Mouse (Mus musculus): ENCODE data around the gene Odf3l1. TPM values are rescaled to one million over a fixed set of nuclear protein-coding genes. Genes with fewer than 3 reads are reported as not detected.

Gene Odf3l1
- polyA plus RNA-seq, 1 experiment from 2014 or later, result 0.64 TPM

DNA sequence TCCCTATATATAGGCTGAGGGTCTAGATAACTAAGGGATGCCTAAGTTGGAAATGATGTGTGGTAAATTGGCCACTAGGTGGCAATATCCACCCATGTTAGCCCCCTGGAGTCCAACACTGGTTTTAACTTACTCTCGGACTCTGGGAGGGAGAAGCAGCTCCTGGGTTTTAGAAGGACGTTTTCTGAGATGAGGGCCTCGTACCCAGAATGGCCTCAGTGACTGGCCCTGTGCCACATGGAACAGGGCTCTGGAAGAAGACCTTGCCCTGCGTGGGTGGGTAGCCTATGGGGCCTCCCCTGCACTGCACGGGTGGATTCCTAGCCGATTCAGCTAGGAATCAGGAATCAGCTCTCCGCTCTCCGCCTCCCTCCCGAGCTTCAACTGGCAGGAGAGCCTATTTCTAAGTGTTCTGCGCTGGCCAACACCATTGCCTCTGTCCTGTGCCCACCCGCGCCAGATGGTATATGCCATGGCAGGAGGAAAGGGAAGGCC, 27.1 kb upstream of the Odf3l1 start:
- peak; percentile 86 for DNase-seq (ENCODE audit: low spot score)
- Histone ChIP-seq H3K9me3 (no peaks in the 10 kb centered on the region), H3K27ac (no peak overlapping the region), H3K27me3 (ENCODE audit: insufficient read depth, poor library complexity, severe bottlenecking) (peaks cover 32% of the 10 kb centered on the region), H3K4me1 (peaks cover 43% of the 10 kb centered on the region), H3K36me3 (peaks cover 67% of the 10 kb centered on the region), H3K4me3 (peak overlapping the region; percentile 16; the same call in 1 of the 2 replicates)
- 32% methylated on average over 12 of the region's 12 CpGs for WGBS

DNA sequence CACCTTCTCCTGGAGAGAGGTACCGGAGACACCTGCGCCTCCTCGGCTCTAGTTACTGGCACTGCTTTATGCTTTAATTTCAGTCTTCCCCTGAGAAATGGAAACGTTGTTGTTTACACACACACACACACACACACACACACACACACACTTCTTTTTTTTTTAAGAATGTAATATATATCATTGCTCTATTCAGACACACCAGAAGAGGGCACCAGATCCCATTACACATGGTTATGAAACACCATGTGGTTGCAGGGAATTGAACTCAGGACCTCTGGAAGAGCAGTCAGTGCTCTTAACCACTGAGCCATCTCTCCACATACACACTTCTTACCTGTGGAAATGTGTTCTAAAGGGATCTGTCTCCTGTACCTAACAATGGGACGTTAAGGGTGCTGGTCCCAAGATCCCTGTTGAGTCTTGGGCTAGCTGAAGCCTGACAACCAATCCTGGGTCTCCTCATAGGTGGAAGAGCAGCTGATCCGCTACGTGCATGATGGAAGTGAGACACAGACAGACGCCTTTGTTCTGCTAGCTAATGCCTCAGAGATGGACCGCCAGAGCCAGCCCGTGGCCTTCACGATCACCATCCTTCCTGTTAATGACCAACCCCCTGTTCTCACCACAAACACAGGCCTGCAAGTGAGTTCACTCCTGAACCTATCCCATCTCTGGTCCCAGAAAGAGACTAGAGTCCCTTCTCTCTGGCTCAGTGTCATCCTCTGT, 26.2 kb upstream of the Odf3l1 start:
- 72% methylated on average over 11 of the region's 11 CpGs for WGBS
- Histone ChIP-seq H3K4me3 (no peak overlapping the region), H3K27me3 (ENCODE audit: insufficient read depth, poor library complexity, severe bottlenecking) (peaks cover 32% of the 10 kb centered on the region), H3K9me3 (no peaks in the 10 kb centered on the region), H3K27ac (no peak overlapping the region), H3K36me3 (peaks cover 70% of the 10 kb centered on the region), H3K4me1 (peaks cover 43% of the 10 kb centered on the region)
- no peak for DNase-seq (ENCODE audit: low spot score)

DNA sequence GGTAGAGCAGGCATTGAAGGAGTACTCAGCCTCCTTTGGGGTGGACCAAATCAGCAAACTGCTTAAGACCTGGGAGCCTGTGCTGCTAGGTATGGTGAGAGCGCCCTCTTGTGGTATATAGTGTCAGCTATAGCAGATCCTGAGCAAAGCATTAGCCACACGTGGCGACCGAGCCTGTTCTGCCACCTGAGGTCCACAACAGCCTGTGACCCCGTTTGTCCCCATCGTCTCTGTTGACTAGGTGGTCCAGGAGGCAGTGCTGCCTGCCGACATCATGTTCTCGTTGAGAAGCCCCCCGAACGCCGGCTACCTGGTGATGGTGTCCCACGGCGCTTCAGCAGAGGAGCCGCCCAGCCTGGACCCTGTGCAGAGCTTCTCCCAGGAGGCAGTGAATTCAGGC, 25.3 kb upstream of the Odf3l1 start:
- peak; percentile 88 for DNase-seq (ENCODE audit: low spot score)
- Histone ChIP-seq H3K27me3 (ENCODE audit: insufficient read depth, poor library complexity, severe bottlenecking) (peaks cover 38% of the 10 kb centered on the region), H3K9me3 (no peaks in the 10 kb centered on the region), H3K4me1 (peaks cover 43% of the 10 kb centered on the region), H3K4me3 (peak overlapping the region; percentile 33), H3K36me3 (peaks cover 70% of the 10 kb centered on the region), H3K27ac (no peak overlapping the region)
- 9% methylated on average over 14 of the region's 14 CpGs for WGBS

DNA sequence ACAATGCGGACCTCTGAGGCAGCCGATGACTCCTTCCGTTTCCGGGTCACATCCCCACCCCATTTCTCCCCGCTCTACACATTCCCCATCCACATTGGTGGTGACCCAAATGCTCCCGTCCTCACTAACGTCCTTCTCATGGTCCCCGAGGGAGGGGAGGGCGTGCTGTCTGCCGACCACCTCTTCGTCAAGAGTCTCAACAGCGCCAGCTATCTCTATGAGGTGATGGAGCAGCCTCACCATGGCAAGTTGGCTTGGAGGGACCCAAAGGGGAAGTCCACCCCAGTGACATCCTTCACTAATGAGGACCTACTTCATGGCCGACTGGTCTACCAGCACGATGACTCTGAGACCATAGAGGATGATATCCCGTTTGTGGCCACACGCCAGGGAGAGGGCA, 23.1 kb upstream of the Odf3l1 start:
- Histone ChIP-seq H3K36me3 (peaks cover 83% of the 10 kb centered on the region), H3K9me3 (no peaks in the 10 kb centered on the region), H3K27me3 (ENCODE audit: insufficient read depth, poor library complexity, severe bottlenecking) (peaks cover 33% of the 10 kb centered on the region), H3K4me1 (peaks cover 26% of the 10 kb centered on the region), H3K27ac (no peak overlapping the region), H3K4me3 (no peak overlapping the region)
- WGBS, result 89% methylated on average over 16 of the region's 16 CpGs
- DNase-seq (ENCODE audit: low spot score), result no peak

DNA sequence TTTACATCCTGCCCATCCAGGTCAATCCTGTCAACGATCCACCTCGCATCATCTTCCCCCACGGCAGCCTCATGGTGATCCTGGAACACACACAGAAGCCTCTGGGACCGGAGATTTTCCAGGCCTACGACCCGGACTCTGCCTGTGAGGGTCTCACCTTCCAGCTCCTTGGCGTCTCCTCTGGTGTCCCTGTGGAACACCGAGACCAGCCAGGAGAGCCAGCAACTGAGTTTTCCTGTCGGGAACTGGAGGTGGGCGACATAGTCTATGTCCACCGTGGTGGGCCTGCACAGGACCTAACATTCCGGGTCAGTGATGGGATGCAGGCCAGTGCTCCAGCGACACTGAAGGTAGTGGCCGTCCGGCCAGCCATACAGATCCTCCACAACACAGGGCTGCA, 22.1 kb upstream of the Odf3l1 start:
- Histone ChIP-seq H3K9me3 (no peaks in the 10 kb centered on the region), H3K4me1 (peaks cover 28% of the 10 kb centered on the region), H3K4me3 (no peak overlapping the region), H3K27me3 (ENCODE audit: insufficient read depth, poor library complexity, severe bottlenecking) (peaks cover 24% of the 10 kb centered on the region; the same call in 1 of the 2 replicates), H3K27ac (no peak overlapping the region), H3K36me3 (peaks cover 79% of the 10 kb centered on the region)
- 86% methylated on average over 15 of the region's 15 CpGs for WGBS
- no peak for DNase-seq (ENCODE audit: low spot score)

DNA sequence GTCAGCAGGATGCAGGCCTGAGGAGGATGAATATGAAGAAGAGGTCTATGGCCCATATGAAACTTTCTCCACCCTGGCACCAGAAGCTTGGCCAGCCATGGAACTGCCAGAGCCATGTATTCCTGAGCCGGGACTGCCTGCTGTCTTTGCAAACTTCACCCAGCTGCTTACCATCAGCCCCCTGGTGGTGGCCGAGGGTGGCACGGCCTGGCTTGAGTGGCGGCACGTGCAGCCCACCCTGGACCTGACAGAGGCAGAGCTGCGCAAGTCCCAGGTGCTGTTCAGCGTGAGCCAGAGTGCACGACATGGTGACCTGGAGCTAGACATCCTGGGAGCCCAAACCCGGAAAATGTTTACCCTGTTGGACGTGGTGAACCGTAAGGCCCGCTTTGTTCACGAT, 21.6 kb upstream of the Odf3l1 start:
- Histone ChIP-seq H3K27ac (no peak overlapping the region), H3K9me3 (no peaks in the 10 kb centered on the region), H3K27me3 (ENCODE audit: insufficient read depth, poor library complexity, severe bottlenecking) (peaks cover 24% of the 10 kb centered on the region; the same call in 1 of the 2 replicates), H3K4me3 (no peak overlapping the region), H3K36me3 (peaks cover 82% of the 10 kb centered on the region), H3K4me1 (peaks cover 28% of the 10 kb centered on the region)
- WGBS, result 57% methylated on average over 13 of the region's 13 CpGs
- DNase-seq (ENCODE audit: low spot score), result no peak

DNA sequence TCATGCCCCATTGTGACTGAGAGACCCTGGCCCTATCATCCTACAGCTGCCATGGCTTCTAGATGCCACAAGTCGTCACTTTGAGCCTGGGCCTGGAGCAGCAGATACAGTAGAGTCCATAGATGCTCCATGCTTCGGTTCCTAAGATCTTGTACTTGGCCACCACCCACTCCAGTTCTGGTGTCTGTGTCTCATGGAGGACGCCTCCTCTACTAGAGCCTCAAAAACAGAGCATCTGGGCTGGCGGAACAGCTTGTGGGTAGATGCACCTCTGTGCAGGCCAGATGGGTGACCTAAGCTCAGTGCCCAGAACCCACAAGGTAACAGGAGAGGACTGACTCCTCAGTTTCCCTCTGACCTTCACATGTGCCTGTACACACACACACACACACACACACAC, 19.8 kb upstream of the Odf3l1 start:
- H3K4me3 ChIP-seq, result no peak overlapping the region
- H3K27me3 ChIP-seq (ENCODE audit: insufficient read depth, poor library complexity, severe bottlenecking), result peaks cover 19% of the 10 kb centered on the region; the same call in 1 of the 2 replicates
- peaks cover 71% of the 10 kb centered on the region for H3K36me3 ChIP-seq
- no peak overlapping the region for H3K27ac ChIP-seq
- H3K4me1 ChIP-seq, result peaks cover 34% of the 10 kb centered on the region
- 80% methylated on average over 4 of the region's 4 CpGs for WGBS
- H3K9me3 ChIP-seq, result no peaks in the 10 kb centered on the region
- no peak for DNase-seq (ENCODE audit: low spot score)

DNA sequence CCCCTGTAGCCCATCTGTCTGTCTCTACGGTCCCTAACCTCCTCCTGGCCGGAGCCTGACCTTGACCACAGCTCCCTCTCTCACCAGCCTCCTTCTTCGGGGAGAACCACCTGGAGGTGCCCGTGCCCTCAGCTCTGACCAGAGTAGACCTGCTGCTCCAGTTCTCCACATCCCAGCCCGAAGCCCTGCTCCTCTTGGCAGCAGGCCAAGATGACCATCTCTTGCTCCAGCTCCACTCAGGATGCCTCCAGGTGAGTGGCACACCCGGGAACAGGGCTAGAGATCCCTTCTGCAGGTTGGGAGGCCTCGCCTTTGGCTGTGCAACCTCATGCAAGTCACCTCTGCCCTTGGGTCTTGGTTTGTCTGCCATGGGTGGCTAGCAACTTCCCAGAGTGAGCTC, 19.0 kb upstream of the Odf3l1 start:
- H3K4me3 ChIP-seq, result no peak overlapping the region
- H3K36me3 ChIP-seq, result peaks cover 64% of the 10 kb centered on the region
- H3K4me1 ChIP-seq, result peaks cover 34% of the 10 kb centered on the region
- peaks cover 17% of the 10 kb centered on the region; the same call in 1 of the 2 replicates for H3K27me3 ChIP-seq (ENCODE audit: insufficient read depth, poor library complexity, severe bottlenecking)
- H3K9me3 ChIP-seq, result no peaks in the 10 kb centered on the region
- H3K27ac ChIP-seq, result peak overlapping the region; percentile 33; the same call in 1 of the 2 replicates
- 85% methylated on average over 7 of the region's 7 CpGs for WGBS
- DNase-seq (ENCODE audit: low spot score), result no peak

DNA sequence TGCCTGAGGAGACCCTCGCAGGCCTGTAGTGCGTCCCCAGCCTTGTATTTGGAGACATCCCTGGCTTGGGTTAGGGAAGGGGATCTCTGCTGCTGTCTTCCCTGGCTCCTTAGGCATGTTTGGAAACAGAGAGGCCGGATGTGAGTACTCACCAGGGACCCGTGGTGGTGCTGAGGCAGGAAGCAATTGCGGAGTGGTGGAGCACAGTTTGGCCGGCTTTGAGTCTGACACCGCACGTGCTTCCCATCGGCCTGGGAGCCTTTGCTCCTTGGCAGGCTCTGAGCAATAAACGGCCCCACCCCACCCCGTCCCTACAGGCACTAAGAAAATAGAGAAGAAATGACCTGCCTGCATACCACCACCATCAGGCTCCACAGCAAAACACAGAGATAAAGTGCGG, 18.3 kb upstream of the Odf3l1 start:
- Histone ChIP-seq H3K4me1 (peaks cover 34% of the 10 kb centered on the region), H3K27ac (peak overlapping the region; percentile 26; the same call in 1 of the 2 replicates), H3K9me3 (no peaks in the 10 kb centered on the region), H3K27me3 (ENCODE audit: insufficient read depth, poor library complexity, severe bottlenecking) (peaks cover 10% of the 10 kb centered on the region; the same call in 1 of the 2 replicates), H3K4me3 (no peak overlapping the region), H3K36me3 (peaks cover 57% of the 10 kb centered on the region)
- WGBS, result 74% methylated on average over 12 of the region's 12 CpGs
- no peak for DNase-seq (ENCODE audit: low spot score)

DNA sequence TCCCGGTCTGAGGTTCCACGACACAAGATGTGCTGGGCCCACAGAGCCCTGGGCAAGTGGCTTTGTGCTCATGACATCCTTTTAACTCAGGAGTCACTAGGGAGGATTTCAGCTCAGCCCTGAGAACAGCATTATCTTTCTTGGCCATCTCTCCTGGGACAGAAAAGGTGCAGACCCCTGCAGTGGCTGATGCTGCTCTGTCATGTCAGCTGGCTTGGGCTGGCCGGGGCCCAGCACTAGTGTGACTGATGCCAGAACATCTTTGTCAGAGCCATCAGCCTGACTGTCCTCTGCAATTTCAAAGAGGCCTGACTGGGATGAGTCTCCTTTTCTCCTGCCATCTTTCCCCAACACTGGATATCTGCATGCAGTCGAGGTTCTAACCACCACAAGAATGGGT, 17.8 kb upstream of the Odf3l1 start:
- Histone ChIP-seq H3K4me1 (peaks cover 38% of the 10 kb centered on the region), H3K4me3 (no peak overlapping the region), H3K36me3 (peaks cover 52% of the 10 kb centered on the region), H3K27ac (peak overlapping the region; percentile 26; the same call in 1 of the 2 replicates), H3K27me3 (ENCODE audit: insufficient read depth, poor library complexity, severe bottlenecking) (0 out of 2 replicates have a peak, but pooled peaks cover 6% of the 10 kb centered on the region), H3K9me3 (no peaks in the 10 kb centered on the region)
- WGBS, result 58% methylated on average over 4 of the region's 4 CpGs
- DNase-seq (ENCODE audit: low spot score), result no peak

DNA sequence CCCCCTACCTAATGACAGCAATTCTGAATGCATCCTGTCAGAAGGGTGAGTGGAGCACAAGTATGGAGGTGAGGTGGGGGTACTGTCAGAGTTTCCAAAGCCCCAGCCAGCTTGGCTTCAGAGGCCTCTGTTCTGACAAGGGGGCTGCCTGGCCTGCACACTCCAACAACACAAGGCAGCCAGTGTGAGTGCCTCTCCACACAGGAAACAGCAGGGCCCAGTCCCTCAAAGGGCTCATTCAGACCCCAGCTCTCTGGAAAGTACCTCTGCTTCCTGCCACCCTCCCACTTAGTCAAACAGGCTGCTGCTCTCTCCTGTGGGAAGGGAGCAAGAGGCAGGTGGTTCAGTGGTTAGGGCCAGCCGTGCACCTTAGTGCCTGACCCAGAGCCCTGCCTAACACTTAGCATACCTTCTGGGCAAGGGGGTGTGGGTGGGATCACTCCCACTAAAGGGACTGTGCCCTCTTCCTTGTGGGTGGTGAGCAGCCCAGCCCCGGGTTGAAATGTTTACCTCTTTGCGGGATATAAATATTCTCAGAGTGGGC, 17.1 kb upstream of the Odf3l1 start:
- Histone ChIP-seq H3K4me3 (no peak overlapping the region), H3K4me1 (peaks cover 45% of the 10 kb centered on the region), H3K27me3 (ENCODE audit: insufficient read depth, poor library complexity, severe bottlenecking) (0 out of 2 replicates have a peak, but pooled peaks cover 6% of the 10 kb centered on the region), H3K27ac (0 out of 2 replicates have a peak overlapping the region, but pooled peaks have one; percentile 26), H3K36me3 (peaks cover 52% of the 10 kb centered on the region), H3K9me3 (no peaks in the 10 kb centered on the region)
- DNase-seq (ENCODE audit: low spot score), result no peak
- WGBS, result 85% methylated on average over 3 of the region's 3 CpGs

DNA sequence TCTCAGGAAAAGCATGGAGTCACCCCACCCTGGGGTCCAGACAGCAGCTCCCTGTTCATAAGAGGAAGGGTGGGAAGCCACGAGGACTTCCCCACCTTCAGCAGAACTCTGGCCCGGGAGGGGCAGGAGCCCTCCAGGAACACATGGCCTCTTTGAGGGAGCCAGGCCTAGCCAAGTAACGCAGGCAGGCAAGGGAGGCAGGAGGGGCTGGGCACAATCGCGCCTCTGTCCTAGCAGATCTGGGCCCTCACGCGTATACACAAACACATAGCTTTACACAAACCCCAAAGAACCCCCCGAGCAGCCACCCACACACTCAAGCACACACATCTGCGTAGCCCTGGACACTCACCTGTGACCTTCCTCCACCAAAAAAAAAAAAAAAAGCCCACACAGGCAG, 16.3 kb upstream of the Odf3l1 start:
- H3K36me3 ChIP-seq, result peaks cover 47% of the 10 kb centered on the region
- peak overlapping the region; percentile 6 for H3K27ac ChIP-seq
- peaks cover 49% of the 10 kb centered on the region for H3K4me1 ChIP-seq
- H3K4me3 ChIP-seq, result no peak overlapping the region
- WGBS, result 54% methylated on average over 9 of the region's 9 CpGs
- no peaks in the 10 kb centered on the region for H3K9me3 ChIP-seq
- 0 out of 2 replicates have a peak, but pooled peaks cover 6% of the 10 kb centered on the region for H3K27me3 ChIP-seq (ENCODE audit: insufficient read depth, poor library complexity, severe bottlenecking)
- no peak for DNase-seq (ENCODE audit: low spot score)

DNA sequence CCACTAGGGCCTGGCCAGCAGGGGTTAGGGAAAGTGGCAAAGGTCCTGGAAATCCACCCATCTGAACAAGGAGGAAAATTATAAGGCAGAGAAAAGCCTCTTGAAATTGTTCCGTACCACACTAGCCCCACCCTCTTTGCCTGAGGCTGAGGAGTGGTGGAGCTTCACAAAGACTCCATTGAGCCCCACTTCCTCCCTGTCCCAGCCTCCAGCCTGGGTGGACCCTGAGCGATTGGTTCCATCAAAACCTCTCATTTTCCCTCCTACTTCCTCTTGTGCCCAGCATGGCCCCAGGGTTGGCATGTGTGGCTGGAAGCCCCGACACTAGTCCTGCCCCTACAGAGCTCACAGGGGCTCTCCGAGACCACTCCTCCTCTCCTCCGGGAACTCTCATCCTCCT, 12.8 kb upstream of the Odf3l1 start:
- Histone ChIP-seq H3K9me3 (no peaks in the 10 kb centered on the region), H3K27me3 (ENCODE audit: insufficient read depth, poor library complexity, severe bottlenecking) (no peaks in the 10 kb centered on the region), H3K36me3 (peaks cover 30% of the 10 kb centered on the region), H3K27ac (no peak overlapping the region), H3K4me3 (no peak overlapping the region), H3K4me1 (peaks cover 68% of the 10 kb centered on the region)
- WGBS, result 74% methylated on average over 5 of the region's 5 CpGs
- DNase-seq (ENCODE audit: low spot score), result no peak
